Mouse (Mus musculus) heart, embryonic 11.5 days (tissue): ENCODE results near the gene 3110001I22Rik. TPM values are rescaled to one million over a fixed set of nuclear protein-coding genes. Genes with fewer than 3 reads are reported as not detected.
A peak's percentile ranks its signal among the peaks of the same experiment; 100 is the strongest.
"Not testable (repeated sequence)": the region's sequence is repeated elsewhere in the genome, so short reads cannot be mapped to it uniquely, and the experiment has no call there.

Experiments
- ATAC-seq: fragments of 200-750 bp; cut with Nextera tagmentation; replicated peaks from 2 replicates; pipeline ENCODE4 v1.8.0; 2017; ENCODE audit warnings: moderate library complexity; ENCODE audit not compliant: insufficient number of reproducible peaks, low FRiP score, low TSS enrichment
- H3K27ac ChIP-seq: fragments of 300-500 bp; sonication (generic); 2 replicates; pipeline ENCODE4 v1.5.1; 2014; ENCODE audit warnings: mild to moderate bottlenecking, low read depth, low read length
- H3K27me3 ChIP-seq: fragments of 300-500 bp; sonication (generic); 2 replicates; pipeline ENCODE4 v1.6.1; 2014; ENCODE audit warnings: mild to moderate bottlenecking, low read length, mixed read lengths; ENCODE audit not compliant: control insufficient read depth, insufficient read depth
- H3K36me3 ChIP-seq: fragments of 300-500 bp; sonication (generic); 2 replicates; pipeline ENCODE4 v1.6.1; 2014; ENCODE audit warnings: mild to moderate bottlenecking, low read length, moderate library complexity, mixed read lengths; ENCODE audit not compliant: control insufficient read depth, insufficient read depth
- H3K4me1 ChIP-seq: fragments of 300-500 bp; sonication (generic); 2 replicates; pipeline ENCODE4 v1.6.1; 2014; ENCODE audit warnings: low read length; ENCODE audit not compliant: control insufficient read depth, insufficient read depth
- H3K4me2 ChIP-seq: fragments of 300-500 bp; sonication (generic); 2 replicates; pipeline ENCODE4 v1.6.1; 2014; ENCODE audit warnings: mild to moderate bottlenecking, moderate library complexity
- H3K4me3 ChIP-seq: fragments of 300-500 bp; sonication (generic); 2 replicates; pipeline ENCODE4 v1.5.1; 2014; ENCODE audit warnings: low read depth, low read length
- H3K9ac ChIP-seq: fragments of 300-500 bp; sonication (generic); 2 replicates; pipeline ENCODE4 v1.6.1; 2014; ENCODE audit warnings: mild to moderate bottlenecking, low read depth, low read length, moderate library complexity
- H3K9me3 ChIP-seq: fragments of 300-500 bp; sonication (generic); replicated peaks from 2 replicates; pipeline ENCODE4 v1.6.1; 2016; ENCODE audit warnings: low read length; ENCODE audit not compliant: control insufficient read depth
- WGBS: fragments of 180-500 bp; shearing (Covaris S2); extraction: QIAGEN DNeasy Blood & Tissue Kit; methylation state at CpG from one replicate; pipeline ENCODE4 v1.1.7; 2014; ENCODE audit not compliant: insufficient replicate concordance; 5-methylcytosine and 5-hydroxymethylcytosine counted together
- polyA plus RNA-seq: library from polyadenylated mRNA; unstranded; fragments of >200 nt; fragmentation: Nextera tagmentation; extraction: Ambion mirVana; gene quantifications from 2 replicates; pipeline ENCODE4 v1.2.1, GENCODE M21; 2014

Gene 3110001I22Rik
- polyA plus RNA-seq, result 3.4 and 4.4 TPM in 2 replicates

- Histone ChIP-seq H3K4me3 (peak within 1 kb of the TSS; percentile 83), H3K9ac (peak within 1 kb of the TSS; percentile 95), H3K4me1 (peaks cover 19% of the 10 kb centered on the region), H3K4me2 (peak within 1 kb of the TSS; percentile 78), H3K36me3 (no peaks in the 10 kb centered on the region), H3K27ac (peak within 1 kb of the TSS; percentile 84), H3K27me3 (no peaks in the 10 kb centered on the region), H3K9me3 (no peaks in the 10 kb centered on the region)
- under 1% methylated on average over 54 of the region's 54 CpGs for WGBS
- peak; percentile 88 for ATAC-seq
Measured at GRCm38 (mm10) chr16:13671685-13672385, at the start of gene 3110001I22Rik, which contains the start of gene Bfar. 3110001I22Rik (plus strand) TSS chr16:13671929. Bfar (plus strand) TSS chr16:13671858.

- no peak for ATAC-seq
- no peaks in the 10 kb centered on the region for H3K9me3 ChIP-seq
- H3K4me1 ChIP-seq, result no peaks in the 10 kb centered on the region
- H3K36me3 ChIP-seq, result peaks cover 12% of the 10 kb centered on the region; the same call in 1 of the 2 replicates
- 53% methylated on average over 5 of the region's 5 CpGs for WGBS
- H3K27me3 ChIP-seq, result no peaks in the 10 kb centered on the region
- H3K4me3 ChIP-seq, result no peak overlapping the region
- no peak overlapping the region for H3K9ac ChIP-seq
- no peak overlapping the region for H3K4me2 ChIP-seq
- no peak overlapping the region for H3K27ac ChIP-seq
Measured at GRCm38 (mm10) chr16:13628345-13628744, 43.4 kb upstream of the 3110001I22Rik start.

- H3K4me1 ChIP-seq, H3K27me3 ChIP-seq, ATAC-seq, H3K4me3 ChIP-seq, H3K9ac ChIP-seq, H3K27ac ChIP-seq, H3K4me2 ChIP-seq, H3K36me3 ChIP-seq, H3K9me3 ChIP-seq: not testable (repeated sequence)
- 53% methylated on average over 2 of the region's 2 CpGs for WGBS
Measured at GRCm38 (mm10) chr16:13638198-13638597, 33.5 kb upstream of the 3110001I22Rik start.

GRCm38 (mm10) chr16:13639508-13639907, 32.2 kb upstream of the 3110001I22Rik start:
- Histone ChIP-seq H3K4me3 (no peak overlapping the region), H3K4me1 (no peaks in the 10 kb centered on the region), H3K4me2 (no peak overlapping the region), H3K9me3 (no peaks in the 10 kb centered on the region), H3K9ac (no peak overlapping the region), H3K27ac (no peak overlapping the region), H3K36me3 (peaks cover 4% of the 10 kb centered on the region; the same call in 1 of the 2 replicates), H3K27me3 (no peaks in the 10 kb centered on the region)
- 82% methylated on average over 5 of the region's 5 CpGs for WGBS
- no peak for ATAC-seq

- Histone ChIP-seq H3K9me3 (no peaks in the 10 kb centered on the region), H3K4me3 (no peak overlapping the region), H3K9ac (no peak overlapping the region), H3K27me3 (no peaks in the 10 kb centered on the region), H3K4me2 (no peak overlapping the region), H3K4me1 (no peaks in the 10 kb centered on the region), H3K36me3 (peaks cover 4% of the 10 kb centered on the region; the same call in 1 of the 2 replicates), H3K27ac (no peak overlapping the region)
- ATAC-seq, result no peak
- 77% methylated on average over 7 of the region's 7 CpGs for WGBS
Measured at GRCm38 (mm10) chr16:13640064-13640463, 31.7 kb upstream of the 3110001I22Rik start.

- Histone ChIP-seq H3K4me1 (no peaks in the 10 kb centered on the region), H3K9me3 (no peaks in the 10 kb centered on the region), H3K27me3 (no peaks in the 10 kb centered on the region), H3K27ac (no peak overlapping the region), H3K36me3 (peaks cover 6% of the 10 kb centered on the region; the same call in 1 of the 2 replicates), H3K4me3 (no peak overlapping the region), H3K4me2 (no peak overlapping the region), H3K9ac (no peak overlapping the region)
- 85% methylated on average over 3 of the region's 3 CpGs for WGBS
- ATAC-seq, result no peak
Measured at GRCm38 (mm10) chr16:13644474-13644873, 27.3 kb upstream of the 3110001I22Rik start.

- no peak overlapping the region for H3K9ac ChIP-seq
- no peaks in the 10 kb centered on the region for H3K4me1 ChIP-seq
- H3K36me3 ChIP-seq, result peaks cover 12% of the 10 kb centered on the region
- no peaks in the 10 kb centered on the region for H3K9me3 ChIP-seq
- H3K4me3 ChIP-seq, result no peak overlapping the region
- WGBS, result 86% methylated on average over 4 of the region's 4 CpGs
- H3K27me3 ChIP-seq, result no peaks in the 10 kb centered on the region
- no peak overlapping the region for H3K4me2 ChIP-seq
- ATAC-seq, result no peak
- H3K27ac ChIP-seq, result no peak overlapping the region
Measured at GRCm38 (mm10) chr16:13645930-13646329, 25.8 kb upstream of the 3110001I22Rik start.

GRCm38 (mm10) chr16:13658886-13659285, 12.8 kb upstream of the 3110001I22Rik start:
- 90% methylated on average over 3 of the region's 3 CpGs for WGBS
- no peak for ATAC-seq
- Histone ChIP-seq H3K4me2 (no peak overlapping the region), H3K9ac (no peak overlapping the region), H3K4me3 (no peak overlapping the region), H3K9me3 (no peaks in the 10 kb centered on the region), H3K27ac (no peak overlapping the region), H3K27me3 (no peaks in the 10 kb centered on the region), H3K4me1 (no peaks in the 10 kb centered on the region), H3K36me3 (peaks cover 12% of the 10 kb centered on the region)

GRCm38 (mm10) chr16:13660736-13661135, 11.0 kb upstream of the 3110001I22Rik start:
- no peaks in the 10 kb centered on the region for H3K4me1 ChIP-seq
- H3K4me2 ChIP-seq, result no peak overlapping the region
- ATAC-seq, result no peak
- H3K9me3 ChIP-seq, result no peaks in the 10 kb centered on the region
- no peak overlapping the region for H3K4me3 ChIP-seq
- no peak overlapping the region for H3K27ac ChIP-seq
- 93% methylated on average over 9 of the region's 9 CpGs for WGBS
- H3K36me3 ChIP-seq, result peaks cover 8% of the 10 kb centered on the region
- no peak overlapping the region for H3K9ac ChIP-seq
- no peaks in the 10 kb centered on the region for H3K27me3 ChIP-seq
